Mouse (Mus musculus) spleen, adult 2 months (tissue): ENCODE data around the gene Gm26661.

Source experiments
- CTCF ChIP-seq: fragments of 200-500 bp; IDR thresholded peaks from 2 replicates; pipeline ENCODE4 v1.5.1; 2011; ENCODE audit warnings: mild to moderate bottlenecking, inconsistent platforms; ENCODE audit not compliant: insufficient read depth, insufficient read length, insufficient replicate concordance; ENCODE audit errors: extremely low read depth
- POLR2A ChIP-seq: fragments of 200-500 bp; IDR thresholded peaks from 2 replicates; pipeline ENCODE4 v1.6.1; 2011; ENCODE audit warnings: low read depth, low read length, inconsistent platforms

DNA sequence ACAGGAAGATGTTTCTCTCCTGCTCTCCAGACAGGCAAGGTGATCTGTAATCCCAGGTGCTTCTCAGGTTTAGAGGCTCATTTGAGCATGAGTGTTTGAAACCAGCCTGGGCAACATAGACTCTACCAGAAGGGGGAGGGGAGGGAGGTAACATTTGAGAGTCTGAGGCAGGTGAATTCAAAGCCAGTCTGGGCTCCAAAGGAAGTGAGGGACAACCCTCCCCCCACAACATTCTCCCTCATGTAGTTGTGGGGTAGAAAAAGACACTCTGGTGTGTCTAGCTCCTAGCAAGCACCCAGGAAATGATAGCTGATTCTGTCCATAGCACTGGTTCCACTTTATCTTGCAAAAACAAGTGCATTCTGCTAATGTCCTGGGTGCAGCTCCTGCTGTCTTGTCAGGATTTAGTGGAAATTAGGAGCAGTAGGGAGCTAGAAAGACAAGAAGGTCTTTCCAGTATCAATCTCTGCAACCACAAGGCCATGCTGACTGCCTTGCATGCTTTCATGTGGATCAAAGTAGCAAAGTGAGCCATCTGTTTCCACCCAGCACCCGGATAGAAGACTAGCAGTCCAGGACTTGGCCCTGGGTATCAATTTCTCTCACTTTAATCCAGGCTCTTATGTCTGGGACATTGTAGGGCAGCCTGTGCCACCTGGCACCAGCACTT lies 40.5 kb downstream of the Gm26661 start:
- TF ChIP-seq CTCF = no peak
- TF ChIP-seq POLR2A = no peak
